Mouse (Mus musculus): Measurements from ENCODE around the gene Sox21. TPM values are rescaled to one million over a fixed set of nuclear protein-coding genes. Genes with fewer than 3 reads are reported as not detected.

Sox21 gene
- total RNA-seq (2021): 10 to 100 TPM; 11.4 to 12.9 TPM

DNA sequence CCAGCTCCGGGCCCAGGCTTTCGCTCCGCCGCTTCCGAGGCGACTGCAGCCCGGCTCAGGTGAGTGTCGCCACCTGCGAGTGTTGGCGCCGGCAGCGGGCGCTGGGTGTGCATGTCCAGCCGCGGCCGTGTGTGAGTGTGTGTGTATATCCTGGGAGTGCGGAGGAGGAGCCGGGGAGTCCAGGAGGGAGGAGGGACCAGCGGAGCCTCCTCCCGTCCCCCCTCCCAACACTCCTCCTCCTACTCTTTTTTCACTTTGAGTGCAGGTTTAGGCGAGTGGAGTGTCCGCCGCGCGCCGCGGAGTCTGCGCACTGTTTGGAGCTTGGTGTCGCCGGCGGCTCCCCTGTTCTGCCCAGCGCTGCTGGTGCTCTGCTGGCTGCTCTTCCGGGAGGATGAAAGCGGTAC, at the start of gene Sox21:
Gene Sox21 (minus strand): TSS at position 145 of the 404 bp plus-strand sequence.
- peak; percentile 51 to 67 for DNase-seq

DNA sequence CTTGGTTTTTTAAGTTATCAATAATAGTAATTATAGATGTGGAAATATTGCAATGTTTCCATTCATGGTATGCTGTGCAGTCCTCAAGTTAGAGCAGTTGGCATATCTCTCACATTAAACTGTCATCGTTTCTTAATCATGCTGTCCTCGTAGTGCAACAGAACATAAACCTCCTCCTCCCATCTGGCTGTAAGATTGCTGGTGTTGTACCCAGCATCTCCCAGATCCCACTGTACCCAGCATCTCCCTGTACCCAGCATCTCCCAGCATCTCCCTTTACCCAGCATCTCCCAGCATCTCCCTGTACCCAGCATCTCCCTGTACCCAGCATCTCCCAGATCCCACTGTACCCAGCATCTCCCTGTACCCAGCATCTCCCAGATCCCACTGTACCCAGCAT, 49.3 kb upstream of the Sox21 start:
- peak; percentile 7 to 26 for DNase-seq

DNA sequence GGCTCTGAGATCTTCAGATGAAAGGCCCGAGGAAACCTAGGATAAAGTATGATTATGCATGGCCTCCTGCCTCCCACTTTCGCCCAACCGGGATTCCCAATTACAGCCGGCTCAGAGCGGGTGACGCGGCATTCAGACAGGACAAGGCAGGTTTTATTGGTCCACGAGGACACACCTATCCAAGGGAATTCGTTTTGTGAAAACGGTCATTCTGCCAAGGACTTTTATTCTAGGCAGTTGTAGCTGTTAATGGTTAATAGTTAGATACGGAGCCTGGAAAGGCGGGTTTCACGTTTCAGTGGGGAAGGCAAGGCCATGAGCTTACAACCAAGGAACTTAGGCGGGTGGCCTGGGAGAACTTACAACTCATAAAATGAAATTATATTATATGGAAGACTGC, 46.1 kb upstream of the Sox21 start:
- no peak for DNase-seq

DNA sequence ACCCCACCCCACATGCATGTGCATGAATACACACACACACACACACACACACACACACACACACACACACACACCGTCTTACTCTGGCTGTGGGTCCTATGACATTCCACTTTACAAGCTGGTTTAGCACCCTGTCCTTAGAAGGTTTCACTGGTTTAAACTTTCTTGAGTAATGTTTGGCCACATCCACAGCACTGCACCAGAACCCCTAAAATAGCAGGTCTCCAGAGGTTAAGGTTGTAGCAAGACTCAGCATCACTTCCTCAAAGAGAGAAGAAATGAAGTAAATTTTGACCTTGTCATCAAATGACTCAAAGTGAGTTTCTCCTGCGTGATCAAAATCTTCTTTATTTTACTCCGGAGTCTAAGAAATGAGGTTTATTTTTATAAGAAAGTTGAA, 45.4 kb upstream of the Sox21 start:
- DNase-seq: no peak

DNA sequence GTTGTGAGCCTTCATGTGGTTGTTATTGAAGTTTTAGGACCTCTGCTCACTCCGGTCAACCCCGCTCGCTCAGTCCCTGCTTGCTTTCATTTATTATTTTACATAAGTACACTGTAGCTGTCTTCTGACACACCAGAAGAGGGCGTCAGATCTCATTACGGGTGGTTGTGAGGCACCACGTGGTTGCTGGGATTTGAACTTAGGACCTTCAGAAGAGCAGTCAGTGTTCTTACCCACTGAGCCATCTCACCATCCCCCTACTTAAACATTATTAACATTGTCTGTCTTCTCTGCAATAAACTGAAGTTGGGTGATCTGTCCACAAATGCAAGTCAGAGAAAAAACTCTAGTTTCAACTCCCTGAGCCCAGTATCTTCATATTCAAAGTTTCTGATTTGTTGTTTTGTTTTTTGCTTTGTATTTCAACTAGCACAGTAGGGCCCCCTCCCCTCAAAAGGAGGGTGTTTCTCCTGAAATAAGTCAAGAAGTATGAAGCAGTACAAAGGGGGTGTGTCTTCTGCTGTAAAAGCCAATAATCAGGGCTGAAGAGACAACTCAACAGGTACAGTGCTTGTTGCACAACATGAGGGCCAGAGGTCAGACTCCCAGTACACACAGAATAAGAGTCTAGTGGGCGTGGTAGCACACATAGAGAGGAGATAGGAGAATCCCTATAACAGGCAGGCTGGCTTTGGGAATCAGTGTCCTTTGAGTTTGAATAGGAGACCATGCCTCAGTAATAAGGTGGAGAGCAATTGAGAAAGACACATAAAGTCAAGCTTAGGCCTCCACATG, 41.1 kb upstream of the Sox21 start:
- no peak for DNase-seq

DNA sequence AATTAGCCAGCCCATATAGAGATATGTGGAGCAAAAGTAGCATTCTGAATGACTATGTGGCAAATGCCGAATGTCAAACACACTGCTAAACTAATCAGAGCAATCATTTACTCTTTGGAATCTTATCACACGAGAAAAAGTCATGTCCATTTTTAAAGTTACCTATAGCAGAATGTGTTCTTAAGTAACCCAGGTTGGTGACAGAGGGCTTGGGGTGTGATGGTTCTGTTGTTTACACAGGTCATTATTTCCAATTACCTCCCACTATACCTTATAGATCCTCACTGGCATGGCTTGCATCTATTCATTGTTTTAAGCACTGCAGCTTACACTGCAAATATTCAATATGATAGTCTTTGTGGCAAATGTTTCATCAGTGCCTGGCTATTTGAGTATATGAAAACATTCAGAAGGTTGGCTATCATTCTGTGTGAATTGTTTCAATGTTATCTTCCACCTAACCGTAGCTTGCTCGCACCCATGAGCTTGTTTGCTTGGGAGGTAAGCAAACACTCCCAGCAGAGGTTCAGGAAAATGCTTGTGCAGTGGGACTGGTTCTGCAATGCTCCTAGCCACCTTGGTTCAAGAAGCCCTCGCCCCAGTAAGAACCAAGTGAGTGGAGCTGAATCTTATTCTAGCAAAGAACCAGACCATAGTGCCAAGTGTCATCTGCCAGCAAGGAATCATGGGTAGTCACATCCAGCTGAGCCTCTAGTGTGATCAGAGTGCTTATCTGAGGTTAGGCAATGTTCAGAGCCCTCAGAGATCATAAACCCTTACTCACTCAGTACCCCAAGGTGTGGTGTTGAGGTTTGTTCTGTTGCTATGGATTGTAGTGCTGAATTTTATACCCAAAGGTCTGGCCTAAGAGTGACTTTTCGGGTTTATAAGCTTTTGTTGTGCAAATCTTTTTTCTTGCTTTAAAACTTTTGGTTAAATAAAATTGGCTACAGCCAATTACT, 36.0 kb upstream of the Sox21 start:
- DNase-seq: no peak

DNA sequence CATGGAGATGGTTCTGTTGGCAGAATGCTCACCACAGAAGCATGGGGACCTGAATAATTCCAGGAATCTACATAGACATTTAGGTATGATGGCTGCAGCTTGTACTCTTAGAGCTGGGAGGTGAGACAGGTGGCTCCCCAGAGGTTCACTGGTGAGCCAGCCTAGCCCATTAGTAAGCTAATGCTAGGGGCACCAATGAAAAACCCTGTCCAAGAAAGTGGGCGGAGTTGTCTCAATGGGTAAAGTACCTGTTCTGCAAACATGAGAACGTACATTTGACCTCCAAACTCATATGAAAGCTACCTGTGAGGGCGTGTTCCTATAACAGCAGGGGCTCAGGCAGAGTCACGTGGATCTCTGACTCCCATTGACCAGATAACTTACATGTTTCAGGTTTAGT, 32.0 kb upstream of the Sox21 start:
- DNase-seq: no peak

DNA sequence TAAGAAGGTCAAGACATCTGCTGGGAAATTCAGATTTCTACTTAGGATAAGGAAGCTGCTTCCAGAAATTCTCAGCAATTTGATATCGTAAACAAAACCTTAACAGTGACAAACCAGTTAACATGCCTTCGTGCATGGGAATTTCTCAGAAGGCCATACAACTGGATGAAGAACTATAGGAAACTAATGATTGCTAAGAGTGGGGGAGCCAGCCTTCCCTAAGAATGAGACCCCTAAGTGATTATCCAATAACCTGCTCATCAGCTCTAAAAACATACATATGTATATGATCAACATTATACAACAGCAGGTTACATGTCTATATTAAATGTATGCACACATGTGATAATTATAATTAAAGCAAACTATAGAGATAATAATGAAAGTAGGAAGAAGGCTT, 29.8 kb upstream of the Sox21 start, which contains the start of gene Gm9376:
Gene Gm9376 (plus strand): TSS at position 301 of the 400 bp plus-strand sequence.
- DNase-seq: no peak

DNA sequence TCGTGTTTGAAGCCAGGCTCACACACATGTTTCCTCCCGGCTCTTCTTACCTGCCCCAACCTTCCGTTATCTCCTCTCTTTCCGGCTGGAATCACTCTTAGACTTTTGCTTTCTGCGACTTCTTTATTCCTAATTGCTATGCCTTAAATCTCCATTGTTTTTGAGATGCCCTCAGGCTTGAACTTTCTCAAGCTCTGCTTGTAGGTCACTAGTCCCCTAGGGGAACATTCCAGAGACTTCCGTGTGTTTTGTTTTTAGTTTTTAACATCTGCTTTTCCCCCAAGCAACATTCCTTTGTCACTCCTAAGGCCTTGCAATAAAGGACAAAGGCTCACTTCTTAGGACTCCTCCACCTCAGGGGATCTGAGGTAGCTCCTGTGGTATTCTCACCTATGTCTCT, 16.6 kb upstream of the Sox21 start:
- no peak for DNase-seq

DNA sequence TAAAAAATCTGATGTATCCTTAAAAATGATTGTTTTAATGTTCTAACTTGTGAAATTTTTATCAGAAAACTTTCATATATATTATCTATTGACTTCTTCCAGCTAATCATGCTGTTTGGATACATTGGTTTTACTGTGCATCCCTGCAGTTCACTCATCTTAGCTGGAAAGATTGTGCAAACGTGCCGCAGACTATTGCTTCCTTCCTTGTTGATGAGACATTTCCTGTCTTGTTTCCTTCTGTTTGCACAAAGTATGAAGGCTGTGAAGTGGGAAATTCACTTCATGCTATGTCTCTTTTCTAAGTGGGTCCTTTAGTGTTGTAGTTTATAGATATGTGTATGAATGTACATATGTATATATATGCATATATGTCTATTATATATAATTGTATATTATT, 4.6 kb upstream of the Sox21 start:
- DNase-seq: no peak

DNA sequence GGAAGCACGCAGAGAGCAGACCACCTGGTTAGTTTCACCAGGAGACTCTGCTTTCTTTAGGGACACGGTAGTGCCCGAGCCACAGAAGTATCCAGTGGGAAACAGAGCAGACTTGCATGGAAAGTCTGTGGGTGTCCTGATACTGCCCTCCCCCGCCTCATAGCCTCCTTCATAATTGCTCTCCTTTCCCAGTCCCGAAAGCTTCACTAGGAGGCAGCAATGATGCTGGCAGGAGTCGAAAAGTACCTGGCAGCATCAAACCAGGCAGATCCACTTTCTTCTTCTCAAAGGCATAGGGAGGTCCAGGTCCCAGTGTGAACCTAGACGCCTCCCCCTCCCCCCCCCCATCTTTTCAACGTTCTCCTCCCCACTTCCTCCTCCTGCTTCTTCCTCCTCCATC, 2.5 kb upstream of the Sox21 start:
- no peak for DNase-seq

DNA sequence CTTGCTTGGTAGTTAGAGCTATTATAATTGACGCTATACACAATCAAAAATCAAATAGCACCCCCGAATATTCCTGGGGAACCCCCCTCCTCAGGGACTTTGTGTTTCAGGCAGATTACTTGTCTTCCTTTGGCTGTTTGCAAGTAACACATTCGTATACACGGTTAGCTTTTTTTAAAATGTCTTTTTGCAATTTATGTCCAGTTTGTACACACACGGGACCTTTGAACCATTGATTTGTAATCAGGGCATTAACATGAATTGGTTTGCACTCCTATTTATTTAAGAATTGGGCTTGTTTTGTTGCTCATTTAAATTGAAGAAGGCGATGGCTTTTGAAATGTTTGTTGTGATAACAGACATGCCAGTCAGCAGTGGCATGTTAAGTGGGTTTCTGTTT, 956 bp upstream of the Sox21 start:
- no peak for DNase-seq

DNA sequence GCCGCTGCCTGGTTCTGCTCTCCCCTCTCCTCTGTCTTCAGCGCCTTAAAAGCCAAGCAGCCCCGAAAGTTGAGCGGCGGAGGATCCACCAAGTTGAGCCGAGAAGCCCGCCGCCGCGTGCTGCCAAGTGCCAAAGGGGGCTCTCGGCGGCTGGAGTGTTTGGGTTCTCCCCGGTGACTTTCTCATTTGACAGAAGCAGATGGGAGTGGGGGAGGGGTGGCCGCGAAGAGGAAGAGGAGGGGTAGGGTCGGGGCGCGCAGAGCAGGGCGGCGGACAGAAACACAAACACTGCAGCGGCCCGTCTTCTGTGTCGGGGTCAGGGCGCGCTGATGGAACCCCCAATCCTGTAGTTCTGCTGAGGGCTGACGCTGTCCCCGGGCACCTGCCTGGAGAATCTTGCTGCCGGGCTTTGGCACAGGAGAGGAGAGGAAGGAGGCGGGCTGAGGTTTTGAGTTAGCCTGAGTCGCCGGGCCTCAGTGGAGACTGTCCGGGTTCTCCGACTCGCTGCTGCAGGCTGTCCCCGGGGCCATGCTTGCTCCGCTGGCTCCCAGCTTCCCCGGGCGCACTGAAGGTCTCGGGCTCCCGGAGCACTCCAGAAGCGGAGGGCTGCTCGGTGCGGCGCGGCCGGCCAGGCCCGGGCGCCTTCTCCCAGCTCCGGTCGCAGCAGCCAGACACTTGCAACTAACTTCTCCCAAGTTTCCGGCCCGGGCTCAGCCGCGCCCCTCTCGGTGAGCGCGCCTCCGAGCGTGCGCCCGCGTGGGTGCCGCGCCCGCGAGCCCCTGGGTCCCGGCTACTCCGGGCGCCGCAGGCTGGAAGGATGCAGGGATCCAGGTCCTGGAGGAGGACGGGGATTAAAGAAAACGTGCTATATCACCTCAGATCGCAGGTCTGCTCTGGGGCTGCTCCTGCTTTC, 601 bp downstream of the Sox21 start:
- DNase-seq: peak; percentile 28 to 37

DNA sequence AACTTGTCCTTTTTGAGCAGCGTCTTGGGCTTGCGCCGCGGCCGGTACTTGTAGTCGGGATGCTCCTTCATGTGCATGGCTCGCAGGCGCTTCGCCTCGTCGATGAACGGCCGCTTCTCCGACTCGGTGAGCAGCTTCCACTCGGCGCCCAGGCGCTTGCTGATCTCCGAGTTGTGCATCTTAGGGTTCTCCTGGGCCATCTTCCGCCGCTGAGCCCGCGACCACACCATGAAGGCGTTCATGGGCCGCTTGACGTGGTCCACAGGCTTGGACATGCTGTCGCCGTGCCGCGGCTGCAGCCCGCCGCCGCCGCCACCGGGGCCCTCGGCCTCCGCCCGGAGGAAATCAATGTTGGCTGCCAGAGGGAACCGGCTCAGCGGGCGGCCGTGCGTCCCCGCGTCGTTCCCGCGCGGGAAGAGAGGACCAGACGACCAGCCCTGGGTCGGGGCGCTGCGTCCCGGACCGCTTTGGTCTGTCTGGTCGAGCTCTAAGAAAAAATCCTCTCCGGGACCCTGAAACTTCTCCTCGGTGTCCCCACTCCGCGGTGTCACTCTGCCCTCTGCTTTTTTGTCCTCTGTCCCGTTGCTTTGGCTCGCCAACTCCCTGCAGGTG, 1.4 kb downstream of the Sox21 start:
- DNase-seq: no peak

DNA sequence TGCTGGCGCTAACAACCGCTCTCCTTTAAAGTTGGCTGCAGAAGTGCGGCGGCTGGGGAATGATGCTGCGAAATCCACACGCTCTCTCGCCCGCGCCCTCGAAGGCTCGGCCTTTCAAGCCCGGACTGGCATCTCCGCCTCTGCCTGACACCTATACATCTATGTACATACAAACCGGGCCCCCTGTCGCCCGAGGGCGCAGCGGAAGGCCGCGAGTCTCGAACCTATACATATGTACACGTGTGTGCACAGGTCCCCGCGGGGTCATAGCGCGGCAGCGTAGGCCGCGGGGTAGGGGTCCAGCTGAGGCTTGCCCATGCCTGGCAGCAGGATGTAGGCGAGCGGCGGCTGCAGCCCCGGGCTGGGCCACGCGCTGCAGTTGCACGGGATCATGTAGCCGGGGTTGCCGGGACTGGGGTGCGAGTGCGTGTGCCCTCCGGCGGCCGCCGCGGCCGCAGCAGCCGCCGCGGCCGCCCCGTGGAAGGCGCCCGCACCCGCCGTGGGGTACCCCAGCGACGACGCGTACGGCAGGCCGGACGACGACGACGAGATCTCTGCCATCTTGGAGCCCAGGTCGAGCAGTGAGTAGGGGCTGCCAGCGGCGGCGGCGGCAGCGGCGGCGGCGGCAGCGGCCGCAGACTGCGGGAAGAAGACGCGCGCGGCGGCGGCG, 2.2 kb downstream of the Sox21 start:
- DNase-seq: peak in 1 of 2 experiments; percentile 17

DNA sequence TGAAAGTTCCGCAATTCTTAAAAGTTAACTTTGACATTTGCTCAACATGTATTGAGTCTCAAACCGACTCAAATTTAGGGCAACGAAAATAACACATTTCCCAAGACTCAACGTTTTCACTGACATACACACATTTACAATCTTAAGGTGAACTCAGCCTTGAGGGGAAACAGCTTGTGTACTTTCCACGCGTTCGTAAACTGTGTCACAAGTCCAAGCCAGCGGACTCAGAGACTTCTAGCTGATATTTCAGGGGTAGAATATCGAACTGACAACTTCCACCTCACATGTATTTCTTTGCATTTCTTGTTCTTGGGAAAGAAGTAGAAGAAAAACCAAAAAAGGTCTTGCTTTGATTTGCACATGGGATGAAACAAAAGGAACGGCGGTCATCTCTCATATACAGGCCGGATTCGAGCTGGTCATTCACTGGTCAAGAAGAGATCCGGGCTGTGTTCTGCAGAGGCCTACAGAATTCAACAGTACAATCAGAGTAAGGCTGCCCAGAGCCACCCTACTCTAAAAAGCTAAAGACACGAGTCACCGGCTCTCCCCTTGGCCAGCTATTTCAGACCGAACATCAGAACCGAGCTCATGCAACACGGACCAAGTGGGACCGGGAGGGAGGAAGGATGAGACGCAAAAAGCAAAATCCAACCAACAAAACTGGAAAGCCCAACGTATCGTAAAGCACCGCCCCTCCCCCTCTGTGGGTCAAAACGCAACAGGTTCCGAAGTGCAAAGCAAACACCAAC, 2.9 kb downstream of the Sox21 start:
- DNase-seq: no peak

DNA sequence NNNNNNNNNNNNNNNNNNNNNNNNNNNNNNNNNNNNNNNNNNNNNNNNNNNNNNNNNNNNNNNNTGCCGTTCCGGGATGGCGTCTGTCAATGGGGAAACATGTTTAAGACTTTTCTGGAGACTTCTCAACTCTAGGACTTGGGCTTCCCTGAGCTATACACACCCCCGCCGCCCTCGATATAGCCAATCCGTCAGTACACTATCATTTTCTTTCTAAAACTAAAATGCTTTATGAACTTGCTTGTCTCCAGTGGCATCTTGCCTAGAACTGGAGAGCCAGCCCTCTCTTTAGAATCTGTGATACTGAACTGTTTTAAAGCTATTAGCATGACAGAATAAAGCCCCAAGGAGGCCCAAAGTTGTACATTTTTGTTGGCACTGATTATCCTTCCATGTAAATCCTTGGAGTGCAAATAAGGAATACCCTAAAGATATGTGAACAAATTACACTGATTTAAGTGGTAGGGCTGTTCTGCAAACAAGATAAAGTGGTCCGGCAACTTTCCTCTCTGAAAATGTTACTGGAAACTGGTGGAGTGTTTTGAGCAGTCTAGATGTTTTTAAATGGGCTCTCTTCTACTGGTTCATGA, 4.4 kb downstream of the Sox21 start:
- DNase-seq: no peak

DNA sequence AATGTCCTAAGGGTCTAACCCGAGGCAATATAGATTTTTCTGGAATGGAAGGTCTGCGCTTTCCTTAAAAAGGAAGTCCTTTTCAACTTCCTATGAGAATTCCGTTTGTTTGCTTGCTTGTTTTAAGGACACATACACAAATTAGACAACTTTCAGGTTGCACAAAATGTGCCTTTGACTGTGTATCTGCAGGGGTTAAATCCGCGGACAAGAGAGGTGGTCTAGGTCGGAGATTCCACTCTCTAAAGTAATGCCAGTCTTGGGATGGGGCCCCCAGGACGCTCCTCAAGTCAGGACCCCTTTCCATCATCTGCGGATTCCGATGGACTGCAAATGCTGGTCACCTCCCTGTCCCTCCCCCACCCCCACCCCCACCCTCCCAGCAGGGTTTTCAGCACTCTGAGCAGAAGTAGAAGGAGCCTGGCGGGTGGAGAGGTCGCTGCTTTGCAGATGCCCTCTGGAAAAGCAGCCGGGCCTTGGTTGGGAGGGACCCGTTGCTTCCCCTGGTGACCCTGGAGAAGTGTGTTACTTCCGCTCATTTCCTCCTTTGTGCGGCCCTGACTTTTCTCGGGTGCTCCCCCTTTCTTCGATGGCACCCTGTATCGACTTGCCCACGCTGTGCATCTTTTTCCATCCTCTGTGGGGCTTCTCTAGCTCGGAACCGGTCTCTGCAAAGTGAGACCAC, 10.2 kb downstream of the Sox21 start:
- DNase-seq: no peak

DNA sequence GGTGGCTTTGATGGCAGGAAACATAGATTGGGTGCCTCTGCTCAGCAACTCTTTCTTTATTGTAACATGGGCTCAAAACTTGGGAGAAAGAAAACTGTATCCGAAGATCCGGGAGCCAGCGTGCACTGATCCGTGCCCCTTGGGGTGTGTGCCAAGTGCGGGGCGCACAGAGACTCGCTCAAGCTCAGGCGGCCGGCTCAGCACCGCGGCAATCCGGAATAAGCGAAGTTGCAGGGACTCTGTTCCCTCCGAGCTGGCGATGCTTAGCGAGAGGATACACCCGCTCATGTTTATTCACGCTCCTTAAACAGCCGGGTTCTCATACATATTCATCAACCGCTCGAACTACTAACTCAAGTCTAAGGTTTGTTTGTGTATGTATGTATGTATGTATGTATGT, 10.9 kb downstream of the Sox21 start:
- DNase-seq: no peak

Measured in layer of hippocampus, postnatal 36 days (tissue).